Mouse (Mus musculus): ENCODE results near the gene Knstrn. TPM values are rescaled to one million over a fixed set of nuclear protein-coding genes. Genes with fewer than 3 reads are reported as not detected.

The Knstrn gene
- polyA plus RNA-seq, 1 experiment, result not detected

- H3K27ac ChIP-seq (ENCODE audit: insufficient read depth, low read depth, low read length), result no peak overlapping the region
- WGBS, result 74% methylated on average over 5 of the region's 5 CpGs
- H3K4me3 ChIP-seq (ENCODE audit: insufficient read depth, low read depth, low read length), result no peak overlapping the region
- H3K4me1 ChIP-seq (ENCODE audit: control insufficient read depth, insufficient read depth, low read length), result no peaks in the 10 kb centered on the region
- no peak for TF ChIP-seq CTCF (IDR thresholded peaks at IDR 0.05; ENCODE audit: insufficient read depth, low read depth, low read length)
- TF ChIP-seq POLR2A (IDR thresholded peaks at IDR 0.05; ENCODE audit: insufficient read depth, low read depth, low read length), result no peak
These were observed 27.4 kb downstream of the Knstrn start for GRCm38 (mm10) chr2:118841186-118841585.

GRCm38 (mm10) chr2:118841774-118842173 is 28.0 kb downstream of the Knstrn start:
- Histone ChIP-seq H3K27ac (ENCODE audit: insufficient read depth, low read depth, low read length) (no peak overlapping the region), H3K4me3 (ENCODE audit: insufficient read depth, low read depth, low read length) (no peak overlapping the region), H3K4me1 (ENCODE audit: control insufficient read depth, insufficient read depth, low read length) (no peaks in the 10 kb centered on the region)
- TF ChIP-seq POLR2A (IDR thresholded peaks at IDR 0.05; ENCODE audit: insufficient read depth, low read depth, low read length), result no peak
- no peak for TF ChIP-seq CTCF (IDR thresholded peaks at IDR 0.05; ENCODE audit: insufficient read depth, low read depth, low read length)
- 83% methylated on average over 4 of the region's 4 CpGs for WGBS

GRCm38 (mm10) chr2:118844427-118844826 is 30.6 kb downstream of the Knstrn start:
- H3K4me1 ChIP-seq (ENCODE audit: control insufficient read depth, insufficient read depth, low read length), result no peaks in the 10 kb centered on the region
- TF ChIP-seq POLR2A (IDR thresholded peaks at IDR 0.05; ENCODE audit: insufficient read depth, low read depth, low read length) (no peak), CTCF (IDR thresholded peaks at IDR 0.05; ENCODE audit: insufficient read depth, low read depth, low read length) (no peak)
- no peak overlapping the region for H3K27ac ChIP-seq (ENCODE audit: insufficient read depth, low read depth, low read length)
- 89% methylated on average over 3 of the region's 3 CpGs for WGBS
- no peak overlapping the region for H3K4me3 ChIP-seq (ENCODE audit: insufficient read depth, low read depth, low read length)

GRCm38 (mm10) chr2:118846246-118846645 is 32.4 kb downstream of the Knstrn start:
- no peak overlapping the region for H3K27ac ChIP-seq (ENCODE audit: insufficient read depth, low read depth, low read length)
- no peaks in the 10 kb centered on the region for H3K4me1 ChIP-seq (ENCODE audit: control insufficient read depth, insufficient read depth, low read length)
- WGBS, result 55% methylated on average over 7 of the region's 7 CpGs
- H3K4me3 ChIP-seq (ENCODE audit: insufficient read depth, low read depth, low read length), result no peak overlapping the region
- no peak for TF ChIP-seq POLR2A (IDR thresholded peaks at IDR 0.05; ENCODE audit: insufficient read depth, low read depth, low read length)
- TF ChIP-seq CTCF (IDR thresholded peaks at IDR 0.05; ENCODE audit: insufficient read depth, low read depth, low read length), result no peak

- no peak for TF ChIP-seq CTCF (IDR thresholded peaks at IDR 0.05; ENCODE audit: insufficient read depth, low read depth, low read length)
- no peak for TF ChIP-seq POLR2A (IDR thresholded peaks at IDR 0.05; ENCODE audit: insufficient read depth, low read depth, low read length)
- WGBS, result 67% methylated on average over 3 of the region's 3 CpGs
- Histone ChIP-seq H3K27ac (ENCODE audit: insufficient read depth, low read depth, low read length) (no peak overlapping the region), H3K4me1 (ENCODE audit: control insufficient read depth, insufficient read depth, low read length) (no peaks in the 10 kb centered on the region), H3K4me3 (ENCODE audit: insufficient read depth, low read depth, low read length) (no peak overlapping the region)
These were observed 38.0 kb downstream of the Knstrn start for GRCm38 (mm10) chr2:118851756-118852155.

- Histone ChIP-seq H3K4me3 (ENCODE audit: insufficient read depth, low read depth, low read length) (peak within 1 kb of the TSS; percentile 72), H3K4me1 (ENCODE audit: control insufficient read depth, insufficient read depth, low read length) (no peaks in the 10 kb centered on the region; the same call in 1 of the 2 replicates), H3K27ac (ENCODE audit: insufficient read depth, low read depth, low read length) (peak within 1 kb of the TSS; percentile 28; the same call in 1 of the 2 replicates)
- TF ChIP-seq POLR2A (IDR thresholded peaks at IDR 0.05; ENCODE audit: insufficient read depth, low read depth, low read length) (peak; percentile 85), CTCF (IDR thresholded peaks at IDR 0.05; ENCODE audit: insufficient read depth, low read depth, low read length) (no peak)
- under 1% methylated on average over 34 of the region's 34 CpGs for WGBS
These were observed 47.9 kb downstream of the Knstrn start, which contains the start of gene Ivd for GRCm38 (mm10) chr2:118861454-118862339. Ivd (plus strand) TSS chr2:118861954.

- peak overlapping the region; percentile 28; the same call in 1 of the 2 replicates for H3K27ac ChIP-seq (ENCODE audit: insufficient read depth, low read depth, low read length)
- H3K4me1 ChIP-seq (ENCODE audit: control insufficient read depth, insufficient read depth, low read length), result no peaks in the 10 kb centered on the region; the same call in 1 of the 2 replicates
- TF ChIP-seq POLR2A (IDR thresholded peaks at IDR 0.05; ENCODE audit: insufficient read depth, low read depth, low read length) (no peak), CTCF (IDR thresholded peaks at IDR 0.05; ENCODE audit: insufficient read depth, low read depth, low read length) (no peak)
- WGBS, result 18% methylated on average over 3 of the region's 3 CpGs
- H3K4me3 ChIP-seq (ENCODE audit: insufficient read depth, low read depth, low read length), result peak overlapping the region; percentile 72
These were observed 48.5 kb downstream of the Knstrn start for GRCm38 (mm10) chr2:118862340-118862675.

GRCm38 (mm10) chr2:118870601-118871000 is 56.8 kb downstream of the Knstrn start:
- 91% methylated on average over 3 of the region's 3 CpGs for WGBS
- TF ChIP-seq POLR2A (IDR thresholded peaks at IDR 0.05; ENCODE audit: insufficient read depth, low read depth, low read length), result no peak
- no peak for TF ChIP-seq CTCF (IDR thresholded peaks at IDR 0.05; ENCODE audit: insufficient read depth, low read depth, low read length)
- H3K4me1 ChIP-seq (ENCODE audit: control insufficient read depth, insufficient read depth, low read length), result no peaks in the 10 kb centered on the region; the same call in 1 of the 2 replicates
- H3K4me3 ChIP-seq (ENCODE audit: insufficient read depth, low read depth, low read length), result no peak overlapping the region
- no peak overlapping the region for H3K27ac ChIP-seq (ENCODE audit: insufficient read depth, low read depth, low read length)

- TF ChIP-seq POLR2A (IDR thresholded peaks at IDR 0.05; ENCODE audit: insufficient read depth, low read depth, low read length) (no peak), CTCF (IDR thresholded peaks at IDR 0.05; ENCODE audit: insufficient read depth, low read depth, low read length) (no peak)
- Histone ChIP-seq H3K27ac (ENCODE audit: insufficient read depth, low read depth, low read length) (no peak overlapping the region), H3K4me3 (ENCODE audit: insufficient read depth, low read depth, low read length) (no peak overlapping the region), H3K4me1 (ENCODE audit: control insufficient read depth, insufficient read depth, low read length) (no peaks in the 10 kb centered on the region)
- 29% methylated on average over 1 of the region's 1 CpGs for WGBS
These were observed 57.2 kb downstream of the Knstrn start for GRCm38 (mm10) chr2:118871032-118871431.
